Comparison of ENCODE assay signal across 9 mouse cellular contexts in the genomic region with DNA sequence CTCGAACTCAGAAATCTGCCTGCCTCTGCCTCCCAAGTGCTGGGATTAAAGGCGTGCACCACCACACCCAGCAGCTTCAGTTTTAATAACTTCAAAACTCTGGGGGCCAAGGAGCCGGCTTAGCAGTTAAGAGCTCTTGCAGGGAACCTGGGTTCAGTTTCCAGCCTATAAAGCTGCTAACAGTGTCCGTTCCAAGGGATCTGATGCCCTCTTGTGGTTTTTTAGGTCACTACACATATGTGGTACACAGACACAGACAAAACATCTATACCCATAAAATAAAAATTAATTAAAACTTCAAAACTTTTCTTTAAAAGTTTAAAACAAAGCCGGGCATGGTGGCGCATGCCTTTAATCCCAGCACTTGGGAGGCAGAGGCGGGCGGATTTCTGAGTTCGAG. TPM values are rescaled to one million over a fixed set of nuclear protein-coding genes. Genes with fewer than 3 reads are reported as not detected.
A peak's percentile ranks its signal among the peaks of the same experiment; 100 is the strongest.
DNase-seq lines count a peak whose midpoint lies in the region; ATAC-seq lines count a peak whose summit lies in the region.
"Had no signal": no experiment of that assay in that cellular context is flagged by ENCODE, and none has a peak within 500 bp of the region (broad histone marks: within the 10 kb centered on the region; RNA-seq: fewer than 3 reads in every experiment).

No protein-coding gene starts in this region.

- no peaks in the 10 kb centered on the region for H3K9me3 ChIP-seq in embryonic facial prominence, embryonic 14.5 days (ENCODE audit: control insufficient read depth, low read length)

- H3K4me1 ChIP-seq in embryonic facial prominence, embryonic 14.5 days (ENCODE audit: control insufficient read depth, insufficient read depth, low read length): no peaks in the 10 kb centered on the region

- no peaks in the 10 kb centered on the region for H3K27me3 ChIP-seq in embryonic facial prominence, embryonic 14.5 days (replicated peaks; ENCODE audit: control insufficient read depth, insufficient read depth, low read length)

- 47% methylated on average over 9 of the region's 9 CpGs for WGBS in embryonic facial prominence, embryonic 14.5 days

- H3K9ac ChIP-seq in embryonic facial prominence, embryonic 14.5 days (ENCODE audit: low read depth, low read length): no peak overlapping the region

- no peak overlapping the region for H3K4me3 ChIP-seq in embryonic facial prominence, embryonic 14.5 days (ENCODE audit: low read depth, low read length)

- H3K36me3 ChIP-seq in embryonic facial prominence, embryonic 14.5 days (ENCODE audit: control insufficient read depth, insufficient read depth, low read length): no peaks in the 10 kb centered on the region

- intact Hi-C loops in left cerebral cortex, postnatal 36 days (cut with DNase I): loop anchor here (5.0 to 10.0 kb wide), 3 partner anchors 70 to 342 kb away; partner anchors contain the start of gene Snrpb

- no peak overlapping the region for H3K27ac ChIP-seq in embryonic facial prominence, embryonic 14.5 days (replicated peaks; ENCODE audit: low read depth, low read length)

- DNase-seq in cerebellum, adult 18-20 months: peak; percentile 25 to 28
- DNase-seq in cerebellum, adult 9-11 months: no peak
- peak; percentile 25 to 29 for DNase-seq in left cerebral cortex, adult 18-20 months (ENCODE audit: low spot score in 2 of 2)
- DNase-seq in left cerebral cortex, postnatal 36 days (ENCODE audit: low spot score in 2 of 2): no peak
- DNase-seq in Muller cell, postnatal 12 days (ENCODE audit: inconsistent ontology term): peak; percentile 19
- peak; percentile 36 for DNase-seq in embryonic facial prominence, embryonic 14.5 days (ENCODE audit: low spot score)
- peak; percentile 54 for DNase-seq in lung, postnatal 10 days

- no peak overlapping the region for H3K4me2 ChIP-seq in embryonic facial prominence, embryonic 14.5 days (ENCODE audit: low read depth, low read length)

- no peak for ATAC-seq in embryonic facial prominence, embryonic 14.5 days (ENCODE audit: low read depth)
- ATAC-seq in inflammation-experienced regulatory T-cells, adult 6 months: no peak

RNA-seq across cellular contexts. Expression of gene Nop56, which starts 27.3 kb away (rescaled TPM):
- total RNA-seq in left cerebral cortex, adult 18-20 months (2021): 100 to 1,000 TPM; 114 to 135 TPM
- 100 to 1,000 TPM; 120 to 126 TPM for total RNA-seq in left cerebral cortex, postnatal 36 days (2021)
- 229 and 230 TPM in 2 replicates for polyA plus RNA-seq in embryonic facial prominence, embryonic 14.5 days (2014; fragmentation: Nextera tagmentation; extraction: Ambion mirVana)
- 100 to 1,000 TPM; 278 to 380 (median 357) TPM for polyA plus RNA-seq in inflammation-experienced regulatory T-cells, adult 6 months (2017; shearing (Covaris generic))

RNA-seq across cellular contexts. Expression of gene Idh3b, which starts 37.4 kb away (rescaled TPM):
- total RNA-seq in left cerebral cortex, adult 18-20 months (2021): 100 to 1,000 TPM; 287 to 311 TPM
- 100 to 1,000 TPM; 278 to 289 TPM for total RNA-seq in left cerebral cortex, postnatal 36 days (2021)
- 159 and 166 TPM in 2 replicates for polyA plus RNA-seq in embryonic facial prominence, embryonic 14.5 days (2014; fragmentation: Nextera tagmentation; extraction: Ambion mirVana)
- 100 to 1,000 TPM; 147 to 175 (median 150) TPM for polyA plus RNA-seq in inflammation-experienced regulatory T-cells, adult 6 months (2017; shearing (Covaris generic))

RNA-seq across cellular contexts. Expression of gene Ebf4, which starts 48.1 kb away (rescaled TPM):
- 1 to 10 TPM; 7.4 to 8.2 TPM for total RNA-seq in left cerebral cortex, adult 18-20 months (2021)
- 10 to 100 TPM in 1 of 2 experiments, 1 to 10 TPM in 1; 8.3 to 10.5 TPM for total RNA-seq in left cerebral cortex, postnatal 36 days (2021)
- polyA plus RNA-seq in embryonic facial prominence, embryonic 14.5 days (2014; fragmentation: Nextera tagmentation; extraction: Ambion mirVana): 4.2 and 5.1 TPM in 2 replicates
- not detected for polyA plus RNA-seq in inflammation-experienced regulatory T-cells, adult 6 months (2017; shearing (Covaris generic))

RNA-seq across cellular contexts. Expression of gene Tmc2, which starts 51.9 kb away (rescaled TPM):
- not detected for total RNA-seq in left cerebral cortex, adult 18-20 months (2021)
- total RNA-seq in left cerebral cortex, postnatal 36 days (2021): not detected
- polyA plus RNA-seq in embryonic facial prominence, embryonic 14.5 days (2014; fragmentation: Nextera tagmentation; extraction: Ambion mirVana): not detected in 2 replicates
- not detected for polyA plus RNA-seq in inflammation-experienced regulatory T-cells, adult 6 months (2017; shearing (Covaris generic))
- polyA plus RNA-seq: heart, embryonic 16.5 days had no signal

Comparison
In these comparisons a context has a peak if more than half of its experiments do, and no peak if none do; other contexts are left out.
1. DNase-seq: peak in cerebellum, adult 18-20 months (2 of 2), left cerebral cortex, adult 18-20 months (2 of 2), Muller cell, postnatal 12 days (single experiment), embryonic facial prominence, embryonic 14.5 days (single experiment) and lung, postnatal 10 days (single experiment); none in cerebellum, adult 9-11 months (single experiment) and left cerebral cortex, postnatal 36 days (0 of 2).